Comparison of ENCODE assay signal across 8 mouse cellular contexts in the genomic region with DNA sequence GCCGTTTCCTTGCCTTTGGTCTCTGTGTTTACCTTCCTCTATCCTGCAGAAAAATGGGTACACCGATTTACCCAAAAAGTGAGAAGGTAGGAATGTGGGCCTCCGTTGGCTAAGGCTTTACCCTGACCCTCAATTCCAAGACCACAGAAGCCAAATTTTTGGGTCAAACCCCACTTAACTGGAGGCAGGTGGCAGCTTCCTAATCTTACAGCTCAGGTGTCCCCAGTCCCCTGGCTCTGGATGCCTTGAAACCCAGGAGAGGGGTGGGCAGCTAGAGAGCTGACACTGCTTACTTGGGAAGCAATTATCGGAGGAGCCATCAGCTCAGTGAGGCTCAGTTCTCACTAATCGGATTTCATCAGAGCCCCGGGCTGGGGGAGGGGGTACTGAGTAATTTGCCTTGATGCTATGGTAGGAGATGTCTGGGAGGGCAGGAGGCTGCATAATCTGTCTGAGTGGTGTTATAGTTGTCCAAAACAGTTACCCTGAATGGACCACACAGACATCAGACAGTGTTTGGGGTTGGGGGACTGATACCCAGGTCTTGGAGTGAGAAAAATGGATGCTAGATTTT. TPM values are rescaled to one million over a fixed set of nuclear protein-coding genes. Genes with fewer than 3 reads are reported as not detected.
A peak's percentile ranks its signal among the peaks of the same experiment; 100 is the strongest.
DNase-seq lines count a peak whose midpoint lies in the region; ATAC-seq lines count a peak whose summit lies in the region.

A gene (minus strand): TSS at position 51 of the 574 bp plus-strand sequence.

- peaks cover 44% of the 10 kb centered on the region for H3K4me1 ChIP-seq in heart, embryonic 10.5 days
- peaks cover 22% of the 10 kb centered on the region for H3K4me1 ChIP-seq in stomach, embryonic 14.5 days (ENCODE audit: control insufficient read depth, insufficient read depth, low read length)

- no peak within 1 kb of the TSS for H3K27ac ChIP-seq in heart, embryonic 10.5 days
- no peak within 1 kb of the TSS for H3K27ac ChIP-seq in stomach, embryonic 14.5 days (ENCODE audit: low read length)

- H3K9me3 ChIP-seq in heart, embryonic 10.5 days: no peaks in the 10 kb centered on the region
- no peaks in the 10 kb centered on the region for H3K9me3 ChIP-seq in stomach, embryonic 14.5 days (ENCODE audit: control insufficient read depth, low read depth, low read length)

- H3K9ac ChIP-seq in stomach, embryonic 14.5 days (replicated peaks; ENCODE audit: low read depth, low read length): no peak within 1 kb of the TSS

- H3K36me3 ChIP-seq in heart, embryonic 10.5 days: no peaks in the 10 kb centered on the region
- no peaks in the 10 kb centered on the region for H3K36me3 ChIP-seq in stomach, embryonic 14.5 days (ENCODE audit: control insufficient read depth, insufficient read depth, low read length)

- H3K4me2 ChIP-seq in stomach, embryonic 14.5 days (replicated peaks; ENCODE audit: low read depth, low read length): no peak within 1 kb of the TSS

- intact Hi-C loops in left cerebral cortex, postnatal 10 days (cut with DNase I): loop anchor here (5.0 kb wide), 1 partner anchor 405 kb away; no protein-coding TSS in a partner anchor

- peak; percentile 88 for DNase-seq in heart, adult 11 months
- no peak for DNase-seq in heart, adult 9 months (ENCODE audit: low spot score in 2 of 2)
- DNase-seq in adrenal gland, adult 8-10 months: no peak
- no peak for DNase-seq in heart, embryonic 10.5 days (ENCODE audit: low spot score)
- no peak for DNase-seq in left cerebral cortex, postnatal 10 days (ENCODE audit: extremely low spot score in 1 of 2, low spot score in 2 of 2)
- DNase-seq in thymus, postnatal 4 days: no peak
- no peak for DNase-seq in lung, postnatal 36 days

- no peak within 1 kb of the TSS for H3K4me3 ChIP-seq in heart, embryonic 10.5 days
- H3K4me3 ChIP-seq in stomach, embryonic 14.5 days (ENCODE audit: low read depth, low read length): no peak within 1 kb of the TSS

- peaks cover 74% of the 10 kb centered on the region for H3K27me3 ChIP-seq in heart, embryonic 10.5 days (ENCODE audit: insufficient read depth, poor library complexity, severe bottlenecking)
- peaks cover 10% of the 10 kb centered on the region; the same call in 1 of the 2 replicates for H3K27me3 ChIP-seq in stomach, embryonic 14.5 days (ENCODE audit: control insufficient read depth, insufficient read depth, low read length)

- WGBS in heart, embryonic 10.5 days: 23% methylated on average over 6 of the region's 6 CpGs
- 43% methylated on average over 6 of the region's 6 CpGs for WGBS in stomach, embryonic 14.5 days

- no peak for ATAC-seq in stomach, embryonic 14.5 days (ENCODE audit: insufficient number of reproducible peaks, insufficient read depth, low FRiP score, low read depth)

RNA-seq across cellular contexts. Expression of the gene that starts here (rescaled TPM):
- total RNA-seq in adrenal gland, adult 8-10 months (2022): 10 to 100 TPM; 14.3 to 22.9 (median 15.7) TPM
- polyA plus RNA-seq in heart, embryonic 10.5 days (2016; fragmentation: Nextera tagmentation; extraction: Ambion mirVana): 16.2 and 19.5 TPM in 2 replicates
- 10 to 100 TPM; 17.5 to 18.2 TPM for total RNA-seq in left cerebral cortex, postnatal 10 days (2021)
- 21.4 and 22.2 TPM in 2 replicates for polyA plus RNA-seq in stomach, embryonic 14.5 days (2014; fragmentation: Nextera tagmentation; extraction: Ambion mirVana)
